Mouse (Mus musculus) forebrain, postnatal 0 days (tissue): Measurements from ENCODE around the gene Gm10563. TPM values are rescaled to one million over a fixed set of nuclear protein-coding genes. Genes with fewer than 3 reads are reported as not detected.
A peak's percentile ranks its signal among the peaks of the same experiment; 100 is the strongest.

ENCODE experiments used
- ATAC-seq: fragments of 200-750 bp; cut with Nextera tagmentation; 2 replicates; pipeline ENCODE4 v1.8.0; 2017; ENCODE audit warnings: mild to moderate bottlenecking, moderate library complexity
- DNase-seq: peaks from one replicate; pipeline ENCODE4 v3.0.0-alpha.2; 2015
- H3K27ac ChIP-seq: fragments of 300-500 bp; sonication (generic); 2 replicates; pipeline ENCODE4 v1.5.1; 2014; ENCODE audit warnings: low read depth, mild to moderate bottlenecking, antibody characterized with exemption, low read length, moderate library complexity, mixed read lengths
- H3K27me3 ChIP-seq: fragments of 300-500 bp; sonication (generic); 2 replicates; pipeline ENCODE4 v1.6.1; 2014; ENCODE audit warnings: mild to moderate bottlenecking, low read length, mixed read lengths; ENCODE audit not compliant: insufficient read depth
- H3K36me3 ChIP-seq: fragments of 300-500 bp; sonication (generic); 2 replicates; pipeline ENCODE4 v1.6.1; 2014; ENCODE audit warnings: mild to moderate bottlenecking, moderate library complexity; ENCODE audit not compliant: insufficient read depth
- H3K4me1 ChIP-seq: fragments of 300-500 bp; sonication (generic); 2 replicates; pipeline ENCODE4 v1.6.1; 2014; ENCODE audit warnings: antibody characterized with exemption; ENCODE audit not compliant: insufficient read depth
- H3K4me2 ChIP-seq: fragments of 300-500 bp; sonication (generic); 2 replicates; pipeline ENCODE4 v1.6.1; 2014; ENCODE audit warnings: low read depth, mild to moderate bottlenecking, moderate library complexity
- H3K4me3 ChIP-seq: fragments of 300-500 bp; sonication (generic); 2 replicates; pipeline ENCODE4 v1.5.1; 2014; ENCODE audit warnings: low read depth, low read length, mixed read lengths
- H3K9ac ChIP-seq: fragments of 300-500 bp; sonication (generic); 2 replicates; pipeline ENCODE4 v1.6.1; 2014; ENCODE audit warnings: mild to moderate bottlenecking
- H3K9me3 ChIP-seq: fragments of 300-500 bp; sonication (generic); 2 replicates; pipeline ENCODE4 v1.6.1; 2016; ENCODE audit warnings: low read length
- CTCF ChIP-seq: sonication (generic); IDR thresholded peaks from 2 replicates; pipeline ENCODE4 v1.5.1; 2016; ENCODE audit warnings: antibody characterized with exemption, control low read depth, low read depth
- WGBS: fragments of 180-500 bp; shearing (Covaris S2); extraction: QIAGEN DNeasy Blood & Tissue Kit; methylation state at CpG from one replicate; pipeline ENCODE4 v1.1.7; 2014; 5-methylcytosine and 5-hydroxymethylcytosine counted together
- polyA plus RNA-seq: library from polyadenylated mRNA; unstranded; fragments of >200 nt; fragmentation: Nextera tagmentation; extraction: Ambion mirVana; gene quantifications from 2 replicates; pipeline ENCODE4 v1.2.1, GENCODE M21; 2015
- total RNA-seq: library from RNA; depleted of rRNA; stranded (reverse); fragments of >200 nt; gene quantifications from 2 replicates; pipeline ENCODE4 v1.2.3, GENCODE M21; 2014

The Gm10563 gene
- total and polyA plus RNA-seq, 2 experiments from 2014 or later: not detected

DNA sequence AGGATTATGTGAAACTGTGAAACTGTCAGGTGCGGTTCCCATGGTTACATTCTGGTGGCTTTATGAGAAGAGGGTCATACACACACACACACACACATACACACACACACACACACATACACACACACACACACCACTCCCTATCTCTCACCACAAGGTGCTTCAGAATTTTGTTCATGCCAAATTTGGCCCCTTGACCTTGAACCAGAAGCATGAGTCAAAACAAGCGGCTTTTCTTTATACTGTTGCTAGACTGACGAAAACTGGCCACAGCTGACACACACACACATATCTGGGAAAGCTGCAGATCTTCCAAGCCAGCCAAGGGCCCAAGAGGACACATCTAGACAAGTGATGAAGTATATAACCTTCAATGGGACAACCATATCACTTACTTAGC, 49.4 kb downstream of the Gm10563 start:
- Histone ChIP-seq H3K36me3 (peaks cover 6% of the 10 kb centered on the region; the same call in 1 of the 2 replicates), H3K27ac (no peak overlapping the region), H3K9ac (no peak overlapping the region), H3K27me3 (no peaks in the 10 kb centered on the region), H3K4me2 (no peak overlapping the region), H3K4me3 (no peak overlapping the region), H3K9me3 (no peaks in the 10 kb centered on the region), H3K4me1 (0 out of 2 replicates have a peak, but pooled peaks cover 6% of the 10 kb centered on the region)
- 88% methylated on average over 3 of the region's 3 CpGs for WGBS
- TF ChIP-seq CTCF: no peak
- no peak for ATAC-seq
- no peak for DNase-seq

DNA sequence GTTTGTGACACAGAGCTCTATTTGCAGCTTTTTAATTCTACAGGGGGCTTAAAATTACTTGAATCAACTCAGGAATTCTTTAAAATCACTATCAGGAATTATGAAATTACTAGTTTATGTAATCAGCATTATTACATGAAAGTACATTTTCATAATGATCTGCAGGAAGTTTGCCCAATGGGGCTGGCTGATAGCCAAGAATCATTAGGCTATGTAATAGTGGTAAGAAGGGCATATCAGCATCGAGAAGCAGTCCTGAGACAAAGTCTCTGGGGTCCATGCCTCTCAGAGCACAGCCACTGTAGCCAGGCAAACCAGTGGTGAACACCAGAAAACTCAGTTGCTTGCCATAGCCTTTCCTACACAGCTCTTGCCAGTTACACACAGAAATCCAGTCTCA, 51.4 kb downstream of the Gm10563 start:
- no peaks in the 10 kb centered on the region for H3K9me3 ChIP-seq
- WGBS: 40% methylated on average over 1 of the region's 1 CpGs
- ATAC-seq (no peak), DNase-seq (no peak)
- H3K4me3 ChIP-seq: no peak overlapping the region
- H3K27ac ChIP-seq: no peak overlapping the region
- H3K9ac ChIP-seq: no peak overlapping the region
- no peaks in the 10 kb centered on the region for H3K4me1 ChIP-seq
- peaks cover 25% of the 10 kb centered on the region for H3K36me3 ChIP-seq
- no peak for TF ChIP-seq CTCF
- H3K4me2 ChIP-seq: no peak overlapping the region
- no peaks in the 10 kb centered on the region for H3K27me3 ChIP-seq

DNA sequence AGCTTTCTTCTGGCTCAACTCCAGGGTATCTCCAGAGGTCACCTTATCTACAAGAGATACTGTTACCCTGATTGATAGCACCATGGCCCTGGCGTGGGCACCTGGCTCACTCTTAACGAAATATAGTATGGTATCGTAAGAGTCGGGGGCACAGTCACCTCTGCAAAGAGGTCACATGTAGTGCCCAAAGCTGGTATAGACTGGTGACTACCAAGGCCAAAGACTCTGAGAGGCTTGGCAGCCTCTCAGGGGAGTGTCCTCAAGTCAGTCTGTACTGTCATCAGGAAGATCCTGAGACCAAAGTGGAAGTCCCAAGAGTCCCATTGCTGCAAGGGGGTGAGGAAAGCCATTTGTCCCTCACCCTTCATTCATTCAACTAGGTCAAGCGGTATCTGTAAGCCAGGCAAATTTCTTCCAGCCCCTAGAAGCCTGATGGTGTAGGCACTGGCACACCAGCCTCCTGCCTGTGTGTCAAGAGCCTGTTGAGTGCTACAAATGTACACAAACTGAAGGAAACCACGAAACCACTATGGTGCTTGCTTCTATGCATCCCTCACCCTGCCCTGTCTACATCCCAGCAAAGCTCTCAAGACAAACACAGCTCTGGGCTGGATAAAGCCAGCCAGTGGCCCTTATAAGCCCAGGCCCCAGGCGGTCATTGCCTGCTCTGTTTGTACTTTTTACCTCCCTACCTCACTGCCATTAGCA, 54.0 kb downstream of the Gm10563 start:
- Histone ChIP-seq H3K4me1 (no peaks in the 10 kb centered on the region), H3K36me3 (peaks cover 47% of the 10 kb centered on the region), H3K9me3 (no peaks in the 10 kb centered on the region), H3K27ac (no peak overlapping the region), H3K9ac (no peak overlapping the region), H3K4me3 (no peak overlapping the region), H3K27me3 (no peaks in the 10 kb centered on the region), H3K4me2 (no peak overlapping the region)
- no peak for TF ChIP-seq CTCF
- ATAC-seq (no peak), DNase-seq (no peak)
- WGBS: 85% methylated on average over 7 of the region's 7 CpGs

DNA sequence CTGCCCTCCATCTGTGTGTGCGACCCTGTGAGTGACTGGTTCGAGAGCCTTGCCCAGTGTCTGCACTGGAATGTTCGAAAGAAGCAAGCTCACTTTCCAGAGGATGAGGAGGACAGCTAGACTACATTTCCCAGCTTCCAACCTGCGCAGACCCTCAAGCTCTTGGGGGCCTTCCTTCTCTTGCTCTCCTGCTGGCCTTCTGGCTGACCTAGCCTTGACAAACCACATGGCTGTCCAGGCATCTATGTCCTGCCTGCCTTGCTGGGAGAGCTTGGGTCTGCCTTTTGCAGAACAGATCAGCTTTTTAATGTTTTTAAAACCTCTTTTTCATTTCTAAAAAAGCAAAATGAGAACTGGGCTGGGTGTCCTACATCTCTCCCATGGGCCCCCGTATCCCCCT, 55.9 kb downstream of the Gm10563 start:
- ATAC-seq: no peak
- H3K9me3 ChIP-seq: no peaks in the 10 kb centered on the region
- H3K4me1 ChIP-seq: no peaks in the 10 kb centered on the region
- no peak overlapping the region for H3K27ac ChIP-seq
- no peaks in the 10 kb centered on the region for H3K27me3 ChIP-seq
- WGBS: 92% methylated on average over 5 of the region's 5 CpGs
- TF ChIP-seq CTCF: no peak
- H3K4me2 ChIP-seq: no peak overlapping the region
- H3K4me3 ChIP-seq: no peak overlapping the region
- H3K9ac ChIP-seq: no peak overlapping the region
- DNase-seq: no peak
- H3K36me3 ChIP-seq: peaks cover 65% of the 10 kb centered on the region

DNA sequence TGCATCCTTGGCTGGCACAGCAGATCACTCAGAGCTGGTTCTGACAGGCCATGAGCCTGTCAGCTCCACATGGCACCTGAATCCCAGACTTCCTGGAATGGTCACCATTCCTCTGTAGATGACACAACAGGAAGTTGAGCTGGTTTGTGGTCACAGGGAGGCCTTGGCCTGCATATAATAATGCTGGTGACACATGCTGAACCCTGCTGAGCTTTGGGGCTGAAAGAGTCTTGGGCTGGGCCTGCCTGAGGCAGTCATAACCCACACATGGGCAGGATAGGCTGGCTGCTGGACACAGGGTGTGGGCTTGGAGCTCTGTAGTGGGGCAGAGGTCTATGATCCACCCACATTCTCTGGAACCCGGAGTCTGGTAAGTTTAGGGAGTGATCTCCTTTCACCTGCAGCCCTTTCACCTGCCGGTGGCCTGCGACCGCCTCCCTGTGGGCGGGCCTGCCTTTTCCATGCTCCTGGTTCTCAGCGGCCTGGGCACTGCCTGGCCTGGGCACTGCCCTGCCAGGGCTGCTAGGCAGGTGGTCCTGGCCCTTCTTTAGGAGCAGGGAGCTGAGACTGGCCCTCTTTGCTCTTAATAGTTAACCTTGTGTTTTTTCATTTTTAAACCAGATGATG, 62.8 kb downstream of the Gm10563 start:
- H3K4me1 ChIP-seq: no peaks in the 10 kb centered on the region
- H3K27me3 ChIP-seq: no peaks in the 10 kb centered on the region
- H3K9me3 ChIP-seq: no peaks in the 10 kb centered on the region
- DNase-seq (no peak), ATAC-seq (no peak)
- H3K9ac ChIP-seq: no peak overlapping the region
- H3K27ac ChIP-seq: no peak overlapping the region
- peaks cover 61% of the 10 kb centered on the region for H3K36me3 ChIP-seq
- 93% methylated on average over 6 of the region's 6 CpGs for WGBS
- TF ChIP-seq CTCF: no peak
- H3K4me3 ChIP-seq: no peak overlapping the region
- no peak overlapping the region for H3K4me2 ChIP-seq

DNA sequence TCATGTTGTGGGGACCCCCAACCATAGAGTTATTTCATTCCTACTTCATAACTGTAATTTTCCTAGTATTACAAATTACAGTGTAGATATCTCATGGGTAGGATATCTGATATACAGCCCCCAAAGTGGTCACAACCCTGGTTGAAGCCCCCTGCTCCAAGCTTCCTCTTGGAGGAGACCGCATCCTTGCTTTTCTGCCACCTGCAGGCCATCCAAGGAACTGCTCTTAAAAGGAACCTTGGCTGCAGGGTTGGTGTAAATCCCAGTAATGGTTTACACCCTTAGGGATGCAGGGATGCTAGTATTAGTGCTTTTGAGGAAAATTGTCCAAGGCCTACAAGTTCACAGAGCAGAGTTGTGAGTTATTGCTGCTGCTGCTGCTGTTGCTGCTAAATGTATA, 64.8 kb downstream of the Gm10563 start:
- H3K27ac ChIP-seq: no peak overlapping the region
- H3K36me3 ChIP-seq: peaks cover 55% of the 10 kb centered on the region
- no peaks in the 10 kb centered on the region for H3K9me3 ChIP-seq
- TF ChIP-seq CTCF: peak; percentile 85
- no peaks in the 10 kb centered on the region for H3K4me1 ChIP-seq
- H3K27me3 ChIP-seq: no peaks in the 10 kb centered on the region
- 26% methylated on average over 1 of the region's 1 CpGs for WGBS
- H3K4me2 ChIP-seq: no peak overlapping the region
- DNase-seq: peak; percentile 77
- no peak for ATAC-seq
- H3K9ac ChIP-seq: no peak overlapping the region
- H3K4me3 ChIP-seq: no peak overlapping the region

DNA sequence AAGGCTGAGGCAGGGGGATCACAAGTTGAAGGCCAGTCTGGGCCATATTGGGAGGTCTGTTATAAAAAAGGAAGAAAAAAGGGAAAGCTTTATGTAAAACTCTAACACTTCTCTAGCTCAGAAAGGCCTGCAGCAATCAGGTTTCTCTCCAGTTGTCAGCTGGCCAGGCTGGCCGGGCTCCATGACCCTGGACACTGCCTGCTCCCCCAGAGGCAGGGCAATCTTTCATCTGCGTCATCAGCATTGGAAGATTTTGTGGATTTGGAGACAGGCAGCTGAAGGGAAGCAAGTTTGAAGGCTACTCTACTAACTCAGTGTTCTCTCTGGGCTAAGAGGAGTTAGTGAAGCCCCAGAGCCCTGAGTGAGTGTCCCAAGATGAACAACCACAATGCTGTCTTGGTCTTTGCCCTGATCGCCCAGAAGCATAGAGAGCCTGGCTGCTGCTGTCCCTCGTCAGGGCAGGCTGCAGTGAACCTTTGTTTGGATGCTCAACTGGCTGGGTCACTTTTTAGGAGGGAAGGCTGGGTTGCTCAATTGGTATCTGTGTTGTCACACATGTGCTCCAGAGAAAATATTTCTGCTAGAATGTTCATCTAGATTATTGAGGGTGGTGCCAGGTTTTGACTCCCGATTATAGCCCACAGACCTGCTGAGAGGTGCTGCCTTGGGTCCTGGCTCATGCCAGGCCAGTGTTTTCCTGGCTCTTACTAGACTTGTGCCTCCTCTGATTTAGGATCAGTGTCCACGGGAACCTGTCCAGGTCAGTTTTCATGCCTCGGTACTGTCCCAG, 66.7 kb downstream of the Gm10563 start:
- H3K9me3 ChIP-seq: no peaks in the 10 kb centered on the region
- TF ChIP-seq CTCF: no peak
- no peak overlapping the region for H3K27ac ChIP-seq
- H3K9ac ChIP-seq: no peak overlapping the region
- no peaks in the 10 kb centered on the region for H3K27me3 ChIP-seq
- H3K4me2 ChIP-seq: no peak overlapping the region
- WGBS: 90% methylated on average over 7 of the region's 7 CpGs
- peaks cover 40% of the 10 kb centered on the region for H3K36me3 ChIP-seq
- DNase-seq (no peak), ATAC-seq (no peak)
- no peak overlapping the region for H3K4me3 ChIP-seq
- H3K4me1 ChIP-seq: no peaks in the 10 kb centered on the region
